Mouse (Mus musculus): Measurements from ENCODE around the gene Mybbp1a. TPM values are rescaled to one million over a fixed set of nuclear protein-coding genes. Genes with fewer than 3 reads are reported as not detected.

Gene Mybbp1a
- total RNA-seq (2017): 57.1 and 73.4 TPM in 2 replicates

DNA sequence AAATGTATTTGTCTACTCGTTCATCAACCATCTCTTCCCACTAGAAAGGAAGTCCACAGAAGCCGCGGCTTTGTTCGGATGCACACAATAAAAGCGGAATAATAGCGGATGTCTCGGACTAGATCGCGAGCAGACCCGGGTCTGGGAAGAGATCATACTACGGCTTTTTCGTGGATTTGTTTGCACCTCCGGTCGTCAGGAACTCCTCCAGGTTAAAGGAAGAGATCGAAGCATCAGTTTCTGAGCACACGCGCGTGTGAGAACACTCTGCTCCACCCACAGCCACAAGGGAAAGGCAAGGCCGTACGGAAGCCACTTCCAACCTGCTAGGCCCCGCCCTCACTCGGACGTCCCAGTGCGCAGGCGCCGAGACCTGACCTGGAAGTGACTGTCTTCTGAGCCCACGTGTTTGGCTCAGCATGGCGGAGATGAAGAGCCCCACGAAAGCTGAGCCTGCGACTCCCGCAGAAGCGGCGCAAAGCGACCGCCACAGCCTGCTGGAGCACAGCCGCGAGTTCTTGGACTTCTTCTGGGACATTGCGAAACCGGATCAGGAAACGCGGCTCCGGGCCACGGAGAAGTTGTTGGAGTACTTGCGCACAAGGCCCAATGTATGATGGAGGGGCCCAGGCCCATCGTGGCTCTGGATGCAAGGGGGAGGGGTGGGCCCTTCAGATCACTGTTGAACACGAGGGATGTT lies at the start of gene Mybbp1a:
Mybbp1a (plus strand) TSS at position 391 of the 700 bp plus-strand sequence.
- peak; percentile 92 for ATAC-seq (ENCODE audit: extremely low read depth, insufficient number of reproducible peaks, low FRiP score, poor library complexity, severe bottlenecking)

DNA sequence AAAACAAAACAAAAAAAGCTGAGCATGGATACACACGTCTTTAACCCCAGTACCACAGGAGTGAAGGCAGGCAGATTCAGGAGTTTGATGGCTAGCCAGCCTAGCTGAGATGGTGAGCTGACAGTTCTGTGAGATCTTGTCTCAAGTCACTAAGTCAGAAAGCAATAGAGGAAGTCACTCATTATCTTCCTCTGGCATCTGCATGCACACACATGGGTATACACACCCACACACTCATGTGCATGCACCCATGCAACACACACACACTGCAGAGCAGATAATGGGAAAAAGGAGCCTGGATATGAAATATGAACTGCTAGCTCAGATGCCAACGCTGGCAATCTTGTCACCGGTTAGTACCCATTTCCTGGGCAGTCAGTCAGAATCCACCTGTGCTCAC lies 47.9 kb upstream of the Mybbp1a start:
- ATAC-seq (ENCODE audit: extremely low read depth, insufficient number of reproducible peaks, low FRiP score, poor library complexity, severe bottlenecking): no peak

DNA sequence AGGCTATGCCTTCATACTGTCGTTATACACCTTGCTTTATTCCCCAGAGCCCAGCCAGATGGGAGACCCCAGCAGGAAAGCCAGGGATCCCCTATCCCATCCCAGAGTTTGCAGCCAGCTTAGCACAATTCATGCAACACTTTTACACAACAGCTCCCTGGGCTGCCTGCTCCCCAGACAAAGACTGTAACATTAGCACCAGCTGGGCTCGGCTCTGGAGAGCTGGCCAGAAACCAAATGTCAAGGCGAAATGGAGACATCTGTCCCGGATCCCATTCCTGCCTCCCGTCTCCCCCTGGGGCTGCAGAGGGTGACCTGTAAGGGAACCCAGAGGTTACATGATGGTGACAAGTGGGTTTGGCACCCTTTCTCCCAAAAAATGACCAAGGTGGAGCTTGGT lies 47.5 kb upstream of the Mybbp1a start:
- ATAC-seq (ENCODE audit: extremely low read depth, insufficient number of reproducible peaks, low FRiP score, poor library complexity, severe bottlenecking): no peak

DNA sequence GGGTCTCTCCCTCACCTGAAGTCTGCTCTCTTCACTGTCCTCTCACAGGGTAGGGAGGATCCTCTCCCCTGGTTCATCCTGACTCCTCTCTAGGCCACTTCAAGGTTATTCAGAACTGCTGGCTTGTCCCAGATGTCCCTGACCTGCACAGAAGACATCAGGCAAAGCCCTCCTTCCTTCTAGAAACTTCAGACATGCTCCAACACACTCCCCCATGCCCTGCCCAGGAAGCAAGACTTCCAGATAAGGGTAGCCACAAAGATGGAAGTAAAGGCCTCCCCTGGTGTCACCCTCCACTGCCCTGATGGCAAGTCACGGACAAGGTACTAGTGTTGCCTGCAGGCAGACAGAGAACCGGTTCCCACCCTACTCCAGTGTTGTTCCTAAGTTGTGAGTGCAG lies 46.5 kb upstream of the Mybbp1a start:
- ATAC-seq (ENCODE audit: extremely low read depth, insufficient number of reproducible peaks, low FRiP score, poor library complexity, severe bottlenecking): no peak

DNA sequence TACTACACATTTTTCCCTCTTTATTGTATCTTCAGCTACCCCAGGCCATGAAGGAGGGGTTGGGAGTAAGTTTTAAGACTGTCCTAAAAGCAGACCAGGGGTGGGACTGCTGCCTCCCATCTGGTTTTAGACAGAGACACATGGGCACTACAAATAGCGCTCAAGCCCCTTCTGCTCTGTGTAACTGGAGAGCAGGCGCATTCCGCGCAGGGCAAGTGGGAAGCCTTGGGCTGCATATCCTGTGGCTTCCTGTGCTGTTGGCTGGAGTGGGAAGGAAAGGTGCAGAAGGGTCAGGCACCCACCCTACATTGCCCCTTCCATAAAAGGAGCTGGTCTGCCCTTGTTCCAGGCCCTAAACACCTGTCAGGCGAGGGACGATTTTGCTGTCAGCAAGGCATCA lies 45.5 kb upstream of the Mybbp1a start:
- ATAC-seq (ENCODE audit: extremely low read depth, insufficient number of reproducible peaks, low FRiP score, poor library complexity, severe bottlenecking): no peak

DNA sequence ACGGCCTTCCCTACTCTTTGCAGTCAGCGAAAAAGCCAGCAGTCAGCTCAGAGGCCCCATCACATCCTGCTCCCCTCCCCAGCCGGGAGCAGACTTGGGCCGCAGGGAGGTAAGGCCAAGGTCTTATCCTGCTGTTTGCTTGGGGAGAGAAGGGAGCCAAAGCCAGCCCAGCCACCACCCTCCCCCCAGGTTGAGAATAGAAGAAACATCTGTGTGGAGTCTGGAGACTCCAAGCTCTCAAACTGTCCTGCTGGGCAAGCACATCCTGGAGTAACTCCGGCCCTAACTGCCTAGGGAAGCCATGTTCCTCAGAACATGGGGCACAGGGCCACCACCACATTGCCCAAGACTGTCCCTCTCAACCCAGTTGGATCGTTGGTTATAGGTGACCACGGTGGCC lies 44.5 kb upstream of the Mybbp1a start:
- no peak for ATAC-seq (ENCODE audit: extremely low read depth, insufficient number of reproducible peaks, low FRiP score, poor library complexity, severe bottlenecking)

DNA sequence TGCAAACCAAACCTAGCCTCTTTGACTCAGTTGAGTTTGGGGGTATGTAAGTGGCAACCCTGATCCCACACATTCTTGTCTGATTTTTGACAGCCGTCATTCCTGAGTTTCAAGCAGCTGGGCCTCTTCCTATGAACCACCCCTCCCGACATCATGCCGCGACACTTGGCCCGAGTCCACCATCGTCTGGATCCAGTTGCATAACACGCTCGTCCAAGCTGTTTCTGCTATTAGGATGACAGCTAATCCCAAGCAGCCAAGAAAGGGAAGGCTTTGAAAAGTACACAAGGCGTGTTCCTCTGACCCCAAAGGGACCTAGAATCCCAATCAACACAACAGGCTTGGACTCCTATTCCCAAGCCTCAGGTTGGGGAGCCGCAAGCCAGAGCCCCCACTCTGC lies 44.1 kb upstream of the Mybbp1a start:
- no peak for ATAC-seq (ENCODE audit: extremely low read depth, insufficient number of reproducible peaks, low FRiP score, poor library complexity, severe bottlenecking)

DNA sequence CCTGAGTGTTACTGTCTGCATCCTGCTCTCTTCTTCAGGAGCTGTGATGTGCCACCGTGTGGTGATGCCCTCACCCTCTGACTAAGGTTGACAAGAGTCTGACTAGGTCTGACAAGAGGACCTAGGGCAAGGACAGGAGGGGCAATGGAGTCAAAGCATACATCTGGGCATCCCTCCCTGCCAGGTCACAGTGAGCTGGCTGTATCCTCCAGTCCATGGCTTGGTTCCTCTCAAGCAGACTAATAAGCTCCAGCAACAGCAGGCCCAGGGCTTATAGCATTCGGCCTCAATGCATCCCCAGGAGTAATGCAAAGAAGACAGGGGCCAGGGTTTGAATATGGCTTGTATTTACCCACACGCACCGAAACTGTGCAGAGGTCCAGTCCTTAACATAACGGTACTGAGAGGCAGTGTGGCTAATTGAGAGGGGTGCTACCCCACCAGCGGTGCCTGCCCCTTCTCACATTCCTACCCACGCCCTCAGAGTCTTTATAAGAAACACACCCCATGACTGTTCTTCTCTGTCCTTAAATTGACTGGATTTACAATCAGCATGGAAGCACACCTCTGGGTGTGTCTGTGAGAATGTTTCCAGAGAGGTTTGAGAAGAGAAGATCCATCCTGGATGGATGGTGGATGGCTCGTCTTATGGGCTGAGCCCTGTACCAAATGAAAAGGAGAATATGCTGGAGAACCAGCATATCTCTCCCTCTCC lies 43.2 kb upstream of the Mybbp1a start:
- no peak for ATAC-seq (ENCODE audit: extremely low read depth, insufficient number of reproducible peaks, low FRiP score, poor library complexity, severe bottlenecking)

DNA sequence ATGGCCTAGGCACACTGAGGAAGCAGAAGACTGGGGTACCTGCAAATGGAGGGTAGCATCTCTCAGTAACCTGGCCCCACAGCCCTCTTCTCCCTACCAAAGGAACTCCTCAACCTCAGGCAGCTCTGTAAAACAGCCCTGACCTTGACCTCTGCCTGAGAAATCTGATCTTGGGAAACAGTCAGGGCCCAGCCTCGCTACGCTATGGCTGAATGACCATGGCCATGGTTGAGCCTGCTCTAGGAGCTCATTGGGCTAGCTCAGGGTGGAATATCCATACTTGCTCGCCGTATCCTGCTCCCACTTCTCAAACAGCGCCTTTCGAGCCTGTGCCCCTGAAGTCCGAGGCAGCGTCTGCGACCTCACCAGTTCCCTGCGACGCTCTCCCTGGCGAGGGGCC lies 40.1 kb upstream of the Mybbp1a start:
- ATAC-seq (ENCODE audit: extremely low read depth, insufficient number of reproducible peaks, low FRiP score, poor library complexity, severe bottlenecking): no peak

DNA sequence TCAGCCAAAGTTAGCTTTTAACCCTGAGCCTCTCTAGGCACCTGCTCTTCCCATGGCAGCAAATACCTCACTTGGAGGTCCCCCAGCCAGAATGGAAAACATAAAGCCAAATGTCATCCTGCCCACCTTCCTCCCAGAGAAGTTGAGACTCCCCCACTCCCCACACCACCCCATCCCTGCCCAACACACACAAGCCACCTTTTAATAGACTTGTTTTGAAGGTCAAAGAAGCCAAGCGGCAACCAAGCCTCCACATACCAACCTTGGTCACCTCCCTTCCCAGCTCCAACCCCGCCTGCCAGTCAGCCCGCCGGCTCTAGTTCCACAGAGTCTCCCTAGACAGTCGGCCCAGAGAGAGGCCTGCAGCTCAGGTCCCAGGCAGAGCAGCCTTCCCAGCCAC lies 39.1 kb upstream of the Mybbp1a start:
- no peak for ATAC-seq (ENCODE audit: extremely low read depth, insufficient number of reproducible peaks, low FRiP score, poor library complexity, severe bottlenecking)

DNA sequence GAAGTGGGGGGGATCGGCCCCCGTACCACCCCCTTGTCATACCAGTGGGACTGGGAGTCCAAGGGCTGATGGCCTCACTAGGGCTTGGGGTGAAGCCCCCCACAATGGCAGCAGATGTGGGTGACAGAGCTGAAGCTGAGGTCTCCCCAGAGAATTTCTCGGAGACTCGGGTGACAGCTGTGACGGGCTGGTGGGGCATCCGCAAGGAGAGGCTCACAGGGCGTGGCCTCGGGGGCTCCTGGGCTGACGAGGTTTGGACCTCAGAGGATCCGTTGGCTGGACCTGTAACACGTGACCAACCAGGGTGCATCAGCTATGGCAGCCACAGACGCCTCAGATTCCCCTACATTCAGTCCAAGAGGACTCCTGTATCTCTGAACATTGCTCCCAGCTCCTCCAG lies 38.2 kb upstream of the Mybbp1a start:
- ATAC-seq (ENCODE audit: extremely low read depth, insufficient number of reproducible peaks, low FRiP score, poor library complexity, severe bottlenecking): no peak

DNA sequence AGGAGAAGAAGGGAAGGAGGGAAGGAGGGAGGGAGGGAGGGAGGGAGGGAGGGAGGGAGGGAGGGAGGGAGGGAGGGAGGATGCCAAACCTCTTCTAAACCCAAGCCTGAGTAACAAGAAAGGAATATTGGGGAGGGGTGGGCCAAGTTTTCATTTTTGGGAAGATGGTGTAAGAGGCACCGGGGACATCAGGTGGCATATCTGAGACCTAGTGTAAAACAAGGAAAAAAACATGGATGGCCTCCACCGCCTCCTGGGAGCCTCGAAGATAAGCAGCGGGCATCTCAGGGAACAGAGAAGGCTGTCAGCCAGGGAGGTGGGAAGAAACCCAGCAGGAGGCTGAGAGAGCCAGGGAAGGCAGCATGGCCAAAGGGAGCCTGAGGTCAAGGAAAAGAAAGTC lies 35.6 kb upstream of the Mybbp1a start:
- no peak for ATAC-seq (ENCODE audit: extremely low read depth, insufficient number of reproducible peaks, low FRiP score, poor library complexity, severe bottlenecking)

DNA sequence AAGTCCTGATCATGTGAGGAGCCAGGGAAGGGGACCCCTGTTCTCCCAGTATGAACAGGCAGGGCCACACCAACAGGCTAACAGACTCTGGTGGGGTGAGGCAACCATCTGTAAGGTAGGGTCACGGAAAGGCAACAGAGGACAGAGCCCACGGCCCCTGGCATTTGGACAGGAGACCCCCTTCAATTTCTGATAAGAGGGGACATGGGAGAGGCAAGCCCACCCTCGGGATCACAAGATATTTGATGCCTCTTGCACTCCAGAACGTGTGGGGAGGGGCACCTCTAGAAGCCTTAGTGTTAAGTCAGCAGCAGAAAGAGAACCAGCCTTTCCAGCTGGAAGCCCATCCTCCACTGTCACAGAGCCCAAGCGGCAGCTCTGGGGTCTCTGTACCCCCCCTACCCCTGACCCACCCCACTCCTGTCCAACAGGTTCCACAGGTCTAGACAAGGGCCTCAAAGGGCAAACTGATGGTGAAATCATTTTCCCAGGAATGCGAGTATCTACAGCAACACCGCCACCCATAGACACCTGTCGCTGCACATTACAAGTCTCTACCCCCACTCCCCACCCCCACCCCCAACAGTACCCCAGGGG lies 35.0 kb upstream of the Mybbp1a start:
- ATAC-seq (ENCODE audit: extremely low read depth, insufficient number of reproducible peaks, low FRiP score, poor library complexity, severe bottlenecking): no peak

DNA sequence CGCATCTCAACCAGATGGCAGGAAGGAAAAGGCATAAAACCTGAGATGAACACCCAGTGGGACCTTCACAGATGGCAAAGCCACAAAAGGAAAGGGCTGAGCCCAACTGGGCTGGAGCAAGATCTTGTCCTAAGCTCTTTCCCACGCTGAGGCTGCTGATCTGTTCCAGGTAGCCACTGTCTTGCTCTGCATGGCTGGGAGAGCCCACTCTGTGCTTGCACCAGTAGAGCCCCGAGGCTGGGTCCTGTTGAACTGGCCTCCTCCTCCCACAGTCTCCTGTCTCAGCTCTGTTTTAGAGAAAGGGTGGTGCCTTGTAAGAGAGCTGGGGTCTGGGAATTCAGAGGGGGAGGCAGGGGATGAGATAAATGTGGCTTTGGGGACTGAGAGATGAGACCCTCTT lies 34.1 kb upstream of the Mybbp1a start:
- no peak for ATAC-seq (ENCODE audit: extremely low read depth, insufficient number of reproducible peaks, low FRiP score, poor library complexity, severe bottlenecking)

DNA sequence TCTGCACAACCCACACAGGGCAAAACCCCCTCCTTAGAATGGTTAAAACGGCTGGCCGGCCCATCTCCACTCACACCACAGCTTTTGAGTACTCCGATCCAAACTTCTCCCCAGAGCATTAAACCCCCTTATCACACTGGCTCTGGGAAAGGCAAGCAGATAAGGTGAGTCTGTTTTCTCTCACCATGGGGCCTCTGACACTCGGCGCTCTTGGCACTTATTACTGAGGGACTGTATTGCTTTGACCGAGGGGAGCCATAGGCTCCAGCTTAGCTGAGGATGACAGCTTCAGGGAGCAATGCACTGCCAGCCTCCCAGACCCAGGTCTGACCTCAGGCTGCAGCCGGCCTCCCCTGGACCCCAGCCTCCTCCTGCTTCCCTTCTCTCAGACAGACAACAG lies 33.6 kb upstream of the Mybbp1a start:
- no peak for ATAC-seq (ENCODE audit: extremely low read depth, insufficient number of reproducible peaks, low FRiP score, poor library complexity, severe bottlenecking)

DNA sequence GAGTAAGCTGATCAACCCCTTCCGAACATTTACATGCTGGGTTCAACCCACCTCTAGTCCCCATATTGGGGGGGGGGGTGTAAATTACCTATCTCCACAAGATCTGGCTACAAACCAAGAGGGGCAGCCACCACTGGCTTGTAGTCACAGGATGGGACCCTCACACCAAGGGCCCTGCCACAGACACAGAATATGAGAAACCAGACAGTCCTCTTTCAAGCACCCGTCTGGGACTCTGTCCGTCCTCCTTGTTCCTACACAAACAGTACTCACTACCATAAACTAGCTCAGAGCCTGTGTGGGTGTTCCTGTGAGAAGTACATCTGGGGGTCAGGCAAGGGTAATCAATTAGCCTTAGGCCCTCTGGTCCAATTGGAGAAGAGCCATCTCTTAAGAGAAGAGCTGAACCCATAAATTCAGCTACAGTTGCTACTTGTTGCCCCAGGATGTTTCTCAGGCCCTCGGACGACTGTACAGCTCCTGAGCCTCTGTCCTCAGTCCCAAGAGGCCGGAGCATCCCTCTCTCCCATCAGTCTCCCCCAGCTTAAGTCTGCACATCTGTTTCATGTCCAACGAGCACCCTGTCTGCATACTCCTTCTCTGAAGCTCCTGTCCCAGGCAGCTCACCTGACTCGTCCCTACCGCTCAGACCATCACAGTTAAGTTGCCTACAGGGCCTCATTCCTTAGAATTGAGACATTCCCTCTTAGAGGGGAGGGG lies 32.5 kb upstream of the Mybbp1a start:
- no peak for ATAC-seq (ENCODE audit: extremely low read depth, insufficient number of reproducible peaks, low FRiP score, poor library complexity, severe bottlenecking)

DNA sequence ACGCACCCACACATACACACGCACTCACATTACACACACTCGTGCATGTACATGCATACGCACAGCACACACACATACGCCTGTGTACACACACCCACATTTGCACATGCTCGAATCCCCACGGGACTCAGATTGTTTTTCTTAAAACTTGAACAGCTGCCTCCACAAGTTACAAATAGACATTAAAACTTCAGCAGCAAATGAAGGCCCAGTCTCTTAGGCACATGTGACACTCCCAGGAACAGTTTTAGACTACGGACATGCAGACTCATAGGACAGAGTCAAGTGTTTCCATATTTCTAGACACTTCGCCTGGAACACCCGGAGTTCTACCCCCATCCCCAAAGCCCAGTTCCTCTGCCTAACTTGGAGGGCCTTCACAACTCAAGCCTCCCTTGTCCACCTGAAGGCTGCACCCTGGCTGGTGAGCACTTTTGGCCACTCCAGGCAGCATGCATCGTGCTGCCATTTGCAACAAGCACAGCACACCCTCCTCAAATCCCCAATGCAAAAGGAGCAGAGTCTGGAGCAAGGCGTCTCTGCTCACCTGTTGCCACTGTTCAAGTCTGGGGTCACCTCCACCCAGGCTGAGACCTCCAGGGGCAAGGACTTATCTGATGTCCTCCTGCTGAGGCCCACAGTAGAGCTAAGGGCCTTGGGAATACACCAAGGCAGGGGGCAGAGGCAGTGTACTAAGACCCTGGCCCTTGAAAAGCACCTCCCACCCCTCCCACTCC lies 31.3 kb upstream of the Mybbp1a start:
- no peak for ATAC-seq (ENCODE audit: extremely low read depth, insufficient number of reproducible peaks, low FRiP score, poor library complexity, severe bottlenecking)

DNA sequence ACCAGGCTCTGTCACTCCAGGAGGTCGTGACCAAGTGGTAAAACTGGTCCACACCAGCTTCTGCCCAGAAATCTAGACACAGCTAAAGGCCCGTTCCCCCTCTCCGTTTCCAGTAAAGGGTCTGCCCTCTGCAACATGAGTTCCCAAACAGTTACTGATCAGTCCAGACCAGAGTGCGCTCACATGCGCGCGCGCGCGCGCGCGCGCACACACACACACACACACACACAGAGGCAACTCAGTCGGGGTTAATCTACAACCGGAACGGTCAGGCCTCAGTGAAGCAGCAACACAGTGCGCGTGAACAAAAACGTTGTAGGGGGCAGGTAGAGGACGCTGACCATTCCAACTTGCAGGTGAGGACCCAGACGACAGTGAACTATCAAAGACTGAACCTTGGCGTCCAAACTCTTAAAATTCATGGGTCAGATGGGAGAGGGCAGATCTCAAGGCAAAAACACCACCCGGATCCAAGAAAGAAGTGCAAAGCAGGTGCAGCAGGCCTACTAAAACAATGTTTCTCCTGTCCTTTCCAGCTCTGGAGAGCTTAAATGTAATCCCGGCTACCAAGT lies 30.5 kb upstream of the Mybbp1a start:
- ATAC-seq (ENCODE audit: extremely low read depth, insufficient number of reproducible peaks, low FRiP score, poor library complexity, severe bottlenecking): no peak
